Mouse (Mus musculus) kidney, adult 2 months (tissue): Measurements from ENCODE around the gene Gng8.

Source experiments
- CTCF ChIP-seq: fragments of 200-500 bp; conservative IDR thresholded peaks from 2 replicates; pipeline ENCODE4 v1.5.1; 2011; ENCODE audit warnings: low read depth, mild to moderate bottlenecking, control low read depth, low read length, moderate library complexity, mixed read lengths; ENCODE audit not compliant: insufficient read depth, insufficient read length
- POLR2A ChIP-seq: fragments of 200-500 bp; IDR thresholded peaks from one replicate; pipeline ENCODE4 v1.6.1; 2011; ENCODE audit warnings: low read depth, low read length, control low read depth

- no peak for TF ChIP-seq CTCF
- TF ChIP-seq POLR2A: no peak
Measured at GRCm38 (mm10) chr7:16880615-16881014, 11.0 kb upstream of the Gng8 start.
